ENCODE assay signal across 8 mouse cellular contexts in the genomic region with DNA sequence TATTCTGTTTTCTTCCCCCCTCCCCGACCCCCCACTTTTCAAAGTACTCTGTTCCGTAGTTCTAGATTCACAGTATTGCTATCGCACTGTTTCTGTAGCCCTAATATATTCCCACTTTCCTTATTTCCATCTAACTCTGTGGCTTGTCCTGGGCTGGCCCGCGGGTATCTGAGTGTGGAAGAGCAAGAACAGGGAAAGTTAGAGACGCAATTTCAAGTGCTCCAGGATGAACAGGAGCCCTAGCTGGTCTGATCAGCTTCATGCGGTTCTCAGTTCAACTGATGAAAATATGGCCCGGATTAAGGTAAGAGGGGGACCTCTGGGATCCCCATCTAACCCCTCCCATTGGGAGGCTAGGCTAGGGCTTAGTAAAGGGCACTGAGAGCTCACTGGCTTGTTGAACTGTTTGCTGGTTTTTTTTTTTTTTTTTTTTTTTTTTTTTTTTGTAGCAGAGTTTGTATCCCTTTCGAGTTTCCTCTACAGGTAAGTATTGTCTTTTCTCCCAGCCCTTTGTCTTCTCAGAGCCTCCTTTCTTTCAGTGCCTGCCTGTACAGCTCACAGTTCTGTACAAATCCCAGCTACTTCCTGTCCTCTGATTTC. TPM values are rescaled to one million over a fixed set of nuclear protein-coding genes. Genes with fewer than 3 reads are reported as not detected.
A peak's percentile ranks its signal among the peaks of the same experiment; 100 is the strongest.
DNase-seq lines count a peak whose midpoint lies in the region; ATAC-seq and TF ChIP-seq lines count a peak whose summit lies in the region.

No protein-coding gene starts in this region.

- peaks cover 23% of the 10 kb centered on the region for H3K36me3 ChIP-seq in heart, embryonic 14.5 days (ENCODE audit: control insufficient read depth, insufficient read depth, low read length)
- peaks cover 39% of the 10 kb centered on the region for H3K36me3 ChIP-seq in E14TG2a.4 (ENCODE audit: insufficient read depth, low read length)
- peaks cover 12% of the 10 kb centered on the region; the same call in 1 of the 2 replicates for H3K36me3 ChIP-seq in forebrain, embryonic 12.5 days (replicated peaks)
- peaks cover 3% of the 10 kb centered on the region; the same call in 1 of the 2 replicates for H3K36me3 ChIP-seq in liver, embryonic 13.5 days

- no peak for DNase-seq in heart, postnatal 14 days
- no peak for DNase-seq in liver, embryonic 13.5 days
- DNase-seq in left cerebral cortex, postnatal 14 days (ENCODE audit: low spot score in 2 of 2), result no peak
- no peak for DNase-seq in layer of hippocampus, adult 8-10 months (ENCODE audit: low spot score in 2 of 2)
- DNase-seq in left cerebral cortex, adult 11 months (ENCODE audit: low spot score), result no peak

- no peaks in the 10 kb centered on the region for H3K27me3 ChIP-seq in heart, embryonic 14.5 days (ENCODE audit: control insufficient read depth, insufficient read depth, low read length)
- no peaks in the 10 kb centered on the region for H3K27me3 ChIP-seq in E14TG2a.4 (ENCODE audit: insufficient read depth, low read length)
- no peaks in the 10 kb centered on the region for H3K27me3 ChIP-seq in forebrain, embryonic 12.5 days
- no peaks in the 10 kb centered on the region for H3K27me3 ChIP-seq in liver, embryonic 13.5 days

- H3K9me3 ChIP-seq in heart, embryonic 14.5 days (ENCODE audit: control insufficient read depth, low read length), result no peaks in the 10 kb centered on the region
- H3K9me3 ChIP-seq in E14TG2a.4 (ENCODE audit: low read length), result no peaks in the 10 kb centered on the region
- H3K9me3 ChIP-seq in forebrain, embryonic 12.5 days, result no peaks in the 10 kb centered on the region
- H3K9me3 ChIP-seq in liver, embryonic 13.5 days (replicated peaks), result no peaks in the 10 kb centered on the region

- no peak overlapping the region for H3K27ac ChIP-seq in heart, embryonic 14.5 days (replicated peaks in 1 of 2; ENCODE audit: control insufficient read depth in 1 of 2, insufficient read depth in 1 of 2, low read depth in 2 of 2, low read length in 2 of 2)
- H3K27ac ChIP-seq in forebrain, embryonic 12.5 days, result no peak overlapping the region
- peak overlapping the region; percentile 63 for H3K27ac ChIP-seq in liver, embryonic 13.5 days

- no peak for TF ChIP-seq CTCF in E14TG2a.4 (conservative IDR thresholded peaks at IDR 0.05; ENCODE audit: low read length)

- ATAC-seq in heart, embryonic 14.5 days (ENCODE audit: insufficient number of reproducible peaks, insufficient read depth, low FRiP score, low read depth), result no peak
- ATAC-seq in forebrain, embryonic 12.5 days (ENCODE audit: low FRiP score), result no peak
- peak; percentile 2 for ATAC-seq in liver, embryonic 13.5 days (ENCODE audit: low read depth)

- H3K4me2 ChIP-seq in heart, embryonic 14.5 days (ENCODE audit: low read length), result peak overlapping the region; percentile 88
- peak overlapping the region; percentile 79 for H3K4me2 ChIP-seq in forebrain, embryonic 12.5 days
- H3K4me2 ChIP-seq in liver, embryonic 13.5 days, result peak overlapping the region; percentile 90

- H3K4me1 ChIP-seq in heart, embryonic 14.5 days (ENCODE audit: control insufficient read depth in 2 of 2, insufficient read depth in 2 of 2, low read length in 2 of 2), result peaks cover 0 to 9% of the 10 kb centered on the region in 2 experiments; a peak in 3 of 4 replicates
- peaks cover 33% of the 10 kb centered on the region for H3K4me1 ChIP-seq in E14TG2a.4 (replicated peaks; ENCODE audit: low read depth, low read length)
- H3K4me1 ChIP-seq in forebrain, embryonic 12.5 days, result peaks cover 19% of the 10 kb centered on the region
- H3K4me1 ChIP-seq in liver, embryonic 13.5 days (replicated peaks), result peaks cover 24% of the 10 kb centered on the region

- WGBS in heart, embryonic 14.5 days, result 3% methylated on average over 9 of the region's 9 CpGs
- WGBS in forebrain, embryonic 12.5 days, result 5% methylated on average over 9 of the region's 9 CpGs
- 6% methylated on average over 9 of the region's 9 CpGs for WGBS in liver, embryonic 13.5 days (ENCODE audit: insufficient replicate concordance)

- H3K4me3 ChIP-seq in heart, embryonic 14.5 days (ENCODE audit: control insufficient read depth in 1 of 2, insufficient read depth in 1 of 2, low read depth in 1 of 2, low read length in 2 of 2), result peak overlapping the region; percentile 58 to 71
- peak overlapping the region; percentile 85 for H3K4me3 ChIP-seq in E14TG2a.4 (replicated peaks; ENCODE audit: low read length)
- peak overlapping the region; percentile 52 for H3K4me3 ChIP-seq in forebrain, embryonic 12.5 days (replicated peaks)
- H3K4me3 ChIP-seq in liver, embryonic 13.5 days (replicated peaks), result peak overlapping the region; percentile 75

- H3K9ac ChIP-seq in heart, embryonic 14.5 days (ENCODE audit: low read length), result peak overlapping the region; percentile 76
- peak overlapping the region; percentile 60 for H3K9ac ChIP-seq in forebrain, embryonic 12.5 days
- peak overlapping the region; percentile 78 for H3K9ac ChIP-seq in liver, embryonic 13.5 days

- intact Hi-C loops in heart, postnatal 14 days (cut with DNase I), result no loop called here
- intact Hi-C loops in left cerebral cortex, postnatal 14 days (cut with DNase I), result no loop called here

RNA-seq across cellular contexts. Expression of a gene that starts 0.6 kb away (rescaled TPM):
- polyA plus RNA-seq in heart, embryonic 14.5 days (2014; fragmentation: Nextera tagmentation; extraction: Ambion mirVana), result 16.3 and 20.5 TPM in 2 replicates
- total RNA-seq in heart, postnatal 14 days (2021), result 1 to 10 TPM; 6.8 to 9.3 TPM
- 26.6 and 28.5 TPM in 2 replicates for polyA plus RNA-seq in forebrain, embryonic 12.5 days (2016; fragmentation: Nextera tagmentation; extraction: Ambion mirVana)
- 13.3 and 13.7 TPM in 2 replicates for polyA plus RNA-seq in liver, embryonic 13.5 days (2015; fragmentation: Nextera tagmentation; extraction: Ambion mirVana)
- 1 to 10 TPM; 3.3 to 5.2 TPM for total RNA-seq in left cerebral cortex, postnatal 14 days (2021)
- 1 to 10 TPM; 4.9 to 8.9 (median 6.2) TPM for total RNA-seq in layer of hippocampus, adult 8-10 months (2022)

RNA-seq across cellular contexts. Expression of a gene that starts 0.7 kb away (rescaled TPM):
- 30.5 and 31.9 TPM in 2 replicates for polyA plus RNA-seq in heart, embryonic 14.5 days (2014; fragmentation: Nextera tagmentation; extraction: Ambion mirVana)
- total RNA-seq in heart, postnatal 14 days (2021), result 10 to 100 TPM; 39.9 to 42.3 TPM
- polyA plus RNA-seq in forebrain, embryonic 12.5 days (2016; fragmentation: Nextera tagmentation; extraction: Ambion mirVana), result 36.0 and 37.3 TPM in 2 replicates
- 13.6 and 17.1 TPM in 2 replicates for polyA plus RNA-seq in liver, embryonic 13.5 days (2015; fragmentation: Nextera tagmentation; extraction: Ambion mirVana)
- total RNA-seq in left cerebral cortex, postnatal 14 days (2021), result 10 to 100 TPM; 14.6 to 17.0 TPM
- 10 to 100 TPM; 15.4 to 20.4 (median 17.5) TPM for total RNA-seq in layer of hippocampus, adult 8-10 months (2022)

RNA-seq across cellular contexts. Expression of a gene that starts 11.9 kb away (rescaled TPM):
- 2.4 and 2.7 TPM in 2 replicates for polyA plus RNA-seq in heart, embryonic 14.5 days (2014; fragmentation: Nextera tagmentation; extraction: Ambion mirVana)
- 1 to 10 TPM; 1.7 to 2.7 TPM for total RNA-seq in heart, postnatal 14 days (2021)
- polyA plus RNA-seq in forebrain, embryonic 12.5 days (2016; fragmentation: Nextera tagmentation; extraction: Ambion mirVana), result 6.5 and 6.7 TPM in 2 replicates
- 2.1 and 2.5 TPM in 2 replicates for polyA plus RNA-seq in liver, embryonic 13.5 days (2015; fragmentation: Nextera tagmentation; extraction: Ambion mirVana)
- 1 to 10 TPM; 4.1 to 4.8 TPM for total RNA-seq in left cerebral cortex, postnatal 14 days (2021)
- 1 to 10 TPM; 4.1 to 5.9 (median 4.7) TPM for total RNA-seq in layer of hippocampus, adult 8-10 months (2022)

RNA-seq across cellular contexts. Expression of a gene that starts 23.5 kb away (rescaled TPM):
- 942 and 971 TPM in 2 replicates for polyA plus RNA-seq in heart, embryonic 14.5 days (2014; fragmentation: Nextera tagmentation; extraction: Ambion mirVana)
- total RNA-seq in heart, postnatal 14 days (2021), result 100 to 1,000 TPM; 392 to 403 TPM
- 914 and 930 TPM in 2 replicates for polyA plus RNA-seq in forebrain, embryonic 12.5 days (2016; fragmentation: Nextera tagmentation; extraction: Ambion mirVana)
- 994 and 1,129 TPM in 2 replicates for polyA plus RNA-seq in liver, embryonic 13.5 days (2015; fragmentation: Nextera tagmentation; extraction: Ambion mirVana)
- total RNA-seq in left cerebral cortex, postnatal 14 days (2021), result 100 to 1,000 TPM; 163 to 170 TPM
- 100 to 1,000 TPM; 181 to 205 (median 195) TPM for total RNA-seq in layer of hippocampus, adult 8-10 months (2022)

RNA-seq across cellular contexts. Expression of a gene that starts 57.4 kb away (rescaled TPM):
- polyA plus RNA-seq in heart, embryonic 14.5 days (2014; fragmentation: Nextera tagmentation; extraction: Ambion mirVana), result 620 and 648 TPM in 2 replicates
- 100 to 1,000 TPM; 315 to 333 TPM for total RNA-seq in heart, postnatal 14 days (2021)
- polyA plus RNA-seq in forebrain, embryonic 12.5 days (2016; fragmentation: Nextera tagmentation; extraction: Ambion mirVana), result 513 and 521 TPM in 2 replicates
- 273 and 281 TPM in 2 replicates for polyA plus RNA-seq in liver, embryonic 13.5 days (2015; fragmentation: Nextera tagmentation; extraction: Ambion mirVana)
- 100 to 1,000 TPM; 501 TPM for total RNA-seq in left cerebral cortex, postnatal 14 days (2021)
- 100 to 1,000 TPM; 403 to 423 (median 409) TPM for total RNA-seq in layer of hippocampus, adult 8-10 months (2022)
